Mouse (Mus musculus) cerebellum, postnatal 14 days (tissue): Measurements from ENCODE around the gene Arih2.
"Not testable (repeated sequence)": the region's sequence is repeated elsewhere in the genome, so short reads cannot be mapped to it uniquely, and the experiment has no call there.

Source experiments
- DNase-seq, 2 experiments: peaks; one replicate each; pipeline ENCODE4 v3.0.0; 2021; ENCODE audit warnings: mixed read lengths in 2 of 2

Gene Arih2

GRCm38 (mm10) chr9:108649561-108650440 lies 615 bp upstream of the Arih2 start:
- peak in 1 of 2 experiments; percentile 8 for DNase-seq

DNA sequence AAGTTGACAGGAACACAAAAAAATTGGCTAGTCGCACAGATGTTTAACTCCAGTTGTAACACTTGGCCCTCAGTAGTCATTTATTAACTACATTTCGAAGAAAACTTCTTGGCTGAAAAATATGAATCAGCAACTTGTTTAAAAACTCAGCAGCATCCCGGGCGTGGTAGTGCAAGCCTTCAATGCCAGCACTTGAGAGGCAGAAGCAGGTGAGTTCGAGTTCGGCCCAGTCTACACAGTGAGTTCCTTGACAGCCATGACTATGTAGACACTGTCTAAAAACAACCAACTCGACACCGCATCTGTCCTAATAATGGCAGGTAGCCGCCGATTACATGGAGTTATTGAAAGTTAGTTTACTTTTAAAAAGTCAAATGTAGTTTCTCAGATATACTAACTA lies 1.0 kb downstream of the Arih2 start:
- no peak for DNase-seq

GRCm38 (mm10) chr9:108639825-108640224 lies 9.4 kb downstream of the Arih2 start:
- no peak for DNase-seq

DNA sequence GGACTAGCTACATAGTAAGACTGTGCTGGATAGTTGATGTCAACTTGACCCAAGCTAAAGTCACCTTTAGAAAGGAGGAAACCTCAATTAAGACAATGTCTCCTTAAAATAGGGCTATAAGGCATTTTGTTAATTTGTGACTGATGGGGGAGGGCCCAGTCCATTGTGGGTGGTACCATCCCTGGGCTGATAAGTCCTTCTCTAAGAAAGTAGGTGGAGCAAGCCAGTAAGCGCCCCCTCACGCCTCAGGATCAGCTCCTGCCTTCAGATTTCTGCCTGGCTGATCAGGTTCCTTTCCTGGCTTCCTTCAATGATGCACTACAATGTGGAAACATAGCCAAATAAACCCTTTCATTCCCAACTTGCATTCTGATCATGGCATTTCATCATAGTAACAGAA lies 13.8 kb downstream of the Arih2 start:
- no peak for DNase-seq

GRCm38 (mm10) chr9:108633846-108634245 lies 15.3 kb downstream of the Arih2 start:
- no peak for DNase-seq

- DNase-seq: no peak
Observed at GRCm38 (mm10) chr9:108632375-108632774, 16.8 kb downstream of the Arih2 start.

- DNase-seq: no peak
Observed at GRCm38 (mm10) chr9:108631631-108632256, 17.4 kb downstream of the Arih2 start.

- DNase-seq: no peak
Observed at GRCm38 (mm10) chr9:108630683-108631082, 18.5 kb downstream of the Arih2 start.

GRCm38 (mm10) chr9:108628141-108628540 lies 21.0 kb downstream of the Arih2 start:
- DNase-seq: no peak

- DNase-seq: peak; percentile 39 to 44
Observed at GRCm38 (mm10) chr9:108626498-108626897, 22.7 kb downstream of the Arih2 start.

DNA sequence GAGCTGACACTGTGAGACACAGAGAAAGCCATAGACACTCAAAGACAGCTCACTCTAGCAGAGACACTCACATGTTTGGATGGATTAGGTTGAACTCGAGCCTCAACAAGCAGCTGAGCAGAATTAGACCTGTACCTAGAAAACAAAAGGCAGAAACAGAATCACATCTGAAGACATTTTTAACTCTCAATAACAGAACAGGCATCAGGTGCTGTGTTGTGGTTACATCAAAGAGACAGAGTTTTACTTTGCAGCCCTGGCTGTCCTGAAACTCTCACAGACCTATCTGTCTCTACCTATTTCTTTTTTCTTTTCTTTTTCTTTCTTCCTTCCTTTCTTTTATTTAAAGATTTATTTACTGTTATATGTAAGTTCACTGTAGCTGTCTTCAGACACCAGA lies 31.9 kb downstream of the Arih2 start:
- DNase-seq: no peak

DNA sequence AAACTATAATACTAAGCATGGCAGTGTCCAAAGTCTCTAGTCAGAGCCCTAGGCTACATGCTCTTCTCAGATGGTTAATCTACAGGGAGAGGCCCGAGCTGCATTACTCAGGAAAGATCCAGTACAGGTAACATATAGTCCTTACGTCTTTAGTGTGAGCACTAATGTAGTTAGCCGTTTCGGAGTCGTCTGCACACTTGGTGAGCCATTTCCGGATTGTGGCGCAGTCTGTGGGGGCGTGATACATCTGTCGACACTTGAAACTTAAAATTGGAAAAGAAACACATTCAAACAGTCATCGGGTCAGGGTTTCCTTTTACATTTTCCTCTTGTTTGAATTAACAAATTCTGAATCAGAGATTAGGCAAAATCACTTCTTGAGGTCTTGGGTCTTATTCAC lies 37.7 kb downstream of the Arih2 start:
- no peak for DNase-seq

GRCm38 (mm10) chr9:108608889-108609288 lies 40.3 kb downstream of the Arih2 start:
- DNase-seq: no peak

- not testable (repeated sequence) for DNase-seq
Observed at GRCm38 (mm10) chr9:108607929-108608328, 41.3 kb downstream of the Arih2 start.

DNA sequence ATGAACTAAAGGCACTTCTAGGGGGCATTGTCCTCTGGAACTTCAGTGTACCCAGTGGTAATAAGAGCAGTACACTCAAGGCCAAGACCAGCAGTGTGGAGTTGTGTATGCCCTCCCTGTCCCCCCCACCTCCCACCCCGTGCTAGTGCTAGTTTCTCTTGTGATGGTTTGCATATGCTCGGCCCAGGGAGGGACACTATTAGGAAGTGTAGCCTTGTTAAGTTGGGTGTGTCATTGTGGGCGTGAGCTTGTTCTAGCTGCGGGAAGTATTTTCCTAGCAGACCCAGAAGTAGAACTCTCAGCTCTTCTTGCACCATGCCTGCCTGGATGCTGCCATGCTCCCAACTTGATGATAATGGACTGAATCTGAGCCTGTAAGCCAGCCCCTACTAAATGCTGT lies 47.2 kb downstream of the Arih2 start:
- DNase-seq: no peak

- DNase-seq: no peak
Observed at GRCm38 (mm10) chr9:108600011-108600410, 49.2 kb downstream of the Arih2 start.

DNA sequence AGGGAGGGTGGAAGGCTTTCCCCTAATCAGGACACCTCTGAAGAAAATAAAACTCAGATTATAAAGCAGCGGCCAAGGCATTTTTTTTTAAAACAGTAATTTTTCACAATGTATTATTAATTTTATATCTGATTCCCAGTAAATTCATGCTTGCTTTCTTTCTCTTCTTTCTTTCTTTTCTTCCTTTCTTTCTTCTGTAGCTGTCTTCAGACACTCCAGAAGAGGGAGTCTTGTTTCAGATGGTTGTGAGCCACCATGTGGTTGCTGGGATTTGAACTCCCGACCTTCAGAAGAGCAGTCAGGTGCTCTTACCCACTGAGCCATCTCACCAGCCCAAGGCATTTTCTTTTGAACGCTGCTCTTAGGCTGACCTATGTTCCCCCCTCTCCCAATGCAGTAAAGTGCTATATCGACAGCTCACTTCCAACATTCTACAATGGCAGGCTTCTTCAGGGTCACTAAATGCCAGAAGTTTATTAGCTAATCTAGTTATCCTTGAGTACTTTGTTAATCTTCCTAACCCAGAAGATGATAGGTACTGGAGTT lies 50.1 kb downstream of the Arih2 start:
- no peak for DNase-seq

GRCm38 (mm10) chr9:108596998-108597764 lies 52.0 kb downstream of the Arih2 start, which contains the start of gene P4htm:
Gene P4htm (minus strand): TSS chr9:108597667.
- peak; percentile 80 to 83 for DNase-seq

- DNase-seq: no peak
Observed at GRCm38 (mm10) chr9:108594354-108594753, 54.8 kb downstream of the Arih2 start.

GRCm38 (mm10) chr9:108591462-108591861 lies 57.7 kb downstream of the Arih2 start:
- DNase-seq: peak; percentile 74 to 77

DNA sequence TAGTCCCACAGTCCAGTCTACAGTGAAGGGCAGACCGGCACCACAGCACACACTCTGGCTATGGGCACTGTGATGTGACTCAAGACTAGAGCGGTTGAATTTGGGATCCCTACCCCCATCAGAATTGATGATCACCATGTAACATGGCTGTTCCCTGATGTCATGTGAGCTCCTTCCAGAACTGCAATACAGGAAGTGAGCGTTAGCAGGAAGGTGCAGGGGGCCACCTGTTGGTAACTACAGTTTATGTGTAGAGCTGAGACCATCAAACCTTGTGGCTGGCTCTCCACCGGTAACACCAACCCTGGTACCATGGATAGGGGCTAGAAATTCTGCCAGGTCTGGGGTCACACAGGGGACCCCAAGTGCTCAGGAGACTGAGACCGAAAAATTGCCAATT lies 60.0 kb downstream of the Arih2 start:
- DNase-seq: peak; percentile 28 to 49

GRCm38 (mm10) chr9:108587571-108588180 lies 61.5 kb downstream of the Arih2 start:
- peak; percentile 86 to 87 for DNase-seq

DNA sequence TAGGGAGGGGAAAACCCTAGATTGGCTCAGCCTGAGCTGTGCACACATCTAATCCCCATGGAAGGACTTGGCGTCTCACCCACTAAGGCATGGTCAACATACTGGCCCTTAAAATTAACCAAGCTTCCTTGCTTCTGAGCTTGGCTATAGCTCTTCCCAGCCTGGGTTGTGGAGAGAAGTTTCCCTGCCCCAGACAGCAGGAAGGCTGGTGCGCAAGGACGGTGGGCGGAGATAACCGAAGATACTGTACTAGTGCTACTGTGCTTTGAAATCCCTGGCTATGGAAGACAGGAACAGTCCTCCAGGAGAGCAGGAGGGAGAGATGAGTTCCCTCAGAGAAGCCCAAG lies 69.9 kb downstream of the Arih2 start:
- DNase-seq: no peak
